Mouse (Mus musculus): Measurements from ENCODE around the gene Sult3a1. TPM values are rescaled to one million over a fixed set of nuclear protein-coding genes. Genes with fewer than 3 reads are reported as not detected.

Sult3a1 gene
- not detected in 2 replicates for total RNA-seq (2014; rRNA removed)
- polyA plus RNA-seq (2015; fragmentation: Nextera tagmentation; extraction: Ambion mirVana): not detected in 2 replicates

- Histone ChIP-seq H3K4me3 (ENCODE audit: low read depth, low read length) (no peak within 1 kb of the TSS), H3K27ac (ENCODE audit: low read depth, low read length) (no peak within 1 kb of the TSS), H3K9ac (replicated peaks; ENCODE audit: low read length, poor library complexity, severe bottlenecking) (no peak within 1 kb of the TSS), H3K4me1 (ENCODE audit: insufficient read depth, low read length) (no peaks in the 10 kb centered on the region), H3K36me3 (ENCODE audit: insufficient read depth, low read length) (no peaks in the 10 kb centered on the region), H3K9me3 (ENCODE audit: low read length) (no peaks in the 10 kb centered on the region), H3K4me2 (ENCODE audit: low read depth, low read length, poor library complexity, severe bottlenecking) (no peak within 1 kb of the TSS), H3K27me3 (ENCODE audit: insufficient read depth, low read length) (no peaks in the 10 kb centered on the region)
- no peak for TF ChIP-seq CTCF (IDR thresholded peaks at IDR 0.05)
- no peak for ATAC-seq (ENCODE audit: low FRiP score)
- no peak for DNase-seq (ENCODE audit: low spot score)
Measured at GRCm38 (mm10) chr10:33857421-33857820, at the start of gene Sult3a1. TSS of gene Sult3a1 (plus strand) at chr10:33857721.

- Histone ChIP-seq H3K9ac (replicated peaks; ENCODE audit: low read length, poor library complexity, severe bottlenecking) (no peak overlapping the region), H3K27me3 (ENCODE audit: insufficient read depth, low read length) (no peaks in the 10 kb centered on the region), H3K4me2 (ENCODE audit: low read depth, low read length, poor library complexity, severe bottlenecking) (no peak overlapping the region), H3K9me3 (ENCODE audit: low read length) (no peaks in the 10 kb centered on the region), H3K36me3 (ENCODE audit: insufficient read depth, low read length) (no peaks in the 10 kb centered on the region), H3K4me1 (ENCODE audit: insufficient read depth, low read length) (no peaks in the 10 kb centered on the region), H3K4me3 (ENCODE audit: low read depth, low read length) (no peak overlapping the region), H3K27ac (ENCODE audit: low read depth, low read length) (no peak overlapping the region)
- TF ChIP-seq CTCF (IDR thresholded peaks at IDR 0.05): no peak
- no peak for ATAC-seq (ENCODE audit: low FRiP score)
- WGBS: 18% methylated on average over 1 of the region's 1 CpGs
- no peak for DNase-seq (ENCODE audit: low spot score)
Measured at GRCm38 (mm10) chr10:33811807-33812206, 45.7 kb upstream of the Sult3a1 start.

- Histone ChIP-seq H3K4me3 (ENCODE audit: low read depth, low read length) (no peak overlapping the region), H3K4me2 (ENCODE audit: low read depth, low read length, poor library complexity, severe bottlenecking) (no peak overlapping the region), H3K36me3 (ENCODE audit: insufficient read depth, low read length) (no peaks in the 10 kb centered on the region), H3K27me3 (ENCODE audit: insufficient read depth, low read length) (no peaks in the 10 kb centered on the region), H3K27ac (ENCODE audit: low read depth, low read length) (no peak overlapping the region), H3K9me3 (ENCODE audit: low read length) (no peaks in the 10 kb centered on the region), H3K4me1 (ENCODE audit: insufficient read depth, low read length) (no peaks in the 10 kb centered on the region), H3K9ac (replicated peaks; ENCODE audit: low read length, poor library complexity, severe bottlenecking) (no peak overlapping the region)
- no peak for ATAC-seq (ENCODE audit: low FRiP score)
- no peak for DNase-seq (ENCODE audit: low spot score)
- no peak for TF ChIP-seq CTCF (IDR thresholded peaks at IDR 0.05)
Measured at GRCm38 (mm10) chr10:33814266-33814665, 43.3 kb upstream of the Sult3a1 start.

GRCm38 (mm10) chr10:33816923-33817322, 40.6 kb upstream of the Sult3a1 start:
- H3K27ac ChIP-seq (ENCODE audit: low read depth, low read length): no peak overlapping the region
- no peaks in the 10 kb centered on the region for H3K27me3 ChIP-seq (ENCODE audit: insufficient read depth, low read length)
- TF ChIP-seq CTCF (IDR thresholded peaks at IDR 0.05): no peak
- no peak overlapping the region for H3K9ac ChIP-seq (replicated peaks; ENCODE audit: low read length, poor library complexity, severe bottlenecking)
- no peak overlapping the region for H3K4me3 ChIP-seq (ENCODE audit: low read depth, low read length)
- no peaks in the 10 kb centered on the region for H3K4me1 ChIP-seq (ENCODE audit: insufficient read depth, low read length)
- no peak overlapping the region for H3K4me2 ChIP-seq (ENCODE audit: low read depth, low read length, poor library complexity, severe bottlenecking)
- DNase-seq (ENCODE audit: low spot score) (no peak), ATAC-seq (ENCODE audit: low FRiP score) (no peak)
- 68% methylated on average over 1 of the region's 1 CpGs for WGBS
- H3K9me3 ChIP-seq (ENCODE audit: low read length): no peaks in the 10 kb centered on the region
- H3K36me3 ChIP-seq (ENCODE audit: insufficient read depth, low read length): no peaks in the 10 kb centered on the region

GRCm38 (mm10) chr10:33820892-33821291, 36.6 kb upstream of the Sult3a1 start:
- no peaks in the 10 kb centered on the region for H3K36me3 ChIP-seq (ENCODE audit: insufficient read depth, low read length)
- ATAC-seq (ENCODE audit: low FRiP score): no peak
- no peaks in the 10 kb centered on the region for H3K9me3 ChIP-seq (ENCODE audit: low read length)
- no peak overlapping the region for H3K9ac ChIP-seq (replicated peaks; ENCODE audit: low read length, poor library complexity, severe bottlenecking)
- no peak for TF ChIP-seq CTCF (IDR thresholded peaks at IDR 0.05)
- H3K4me2 ChIP-seq (ENCODE audit: low read depth, low read length, poor library complexity, severe bottlenecking): no peak overlapping the region
- H3K27me3 ChIP-seq (ENCODE audit: insufficient read depth, low read length): no peaks in the 10 kb centered on the region
- no peak for DNase-seq (ENCODE audit: low spot score)
- no peak overlapping the region for H3K27ac ChIP-seq (ENCODE audit: low read depth, low read length)
- WGBS: 99% methylated on average over 3 of the region's 3 CpGs
- H3K4me3 ChIP-seq (ENCODE audit: low read depth, low read length): no peak overlapping the region
- no peaks in the 10 kb centered on the region for H3K4me1 ChIP-seq (ENCODE audit: insufficient read depth, low read length)

- H3K36me3 ChIP-seq (ENCODE audit: insufficient read depth, low read length): no peaks in the 10 kb centered on the region
- DNase-seq (ENCODE audit: low spot score): no peak
- WGBS: 82% methylated on average over 2 of the region's 2 CpGs
- H3K9me3 ChIP-seq (ENCODE audit: low read length): no peaks in the 10 kb centered on the region
- H3K27ac ChIP-seq (ENCODE audit: low read depth, low read length): no peak overlapping the region
- H3K4me2 ChIP-seq (ENCODE audit: low read depth, low read length, poor library complexity, severe bottlenecking): no peak overlapping the region
- H3K4me3 ChIP-seq (ENCODE audit: low read depth, low read length): no peak overlapping the region
- ATAC-seq (ENCODE audit: low FRiP score): no peak
- no peak overlapping the region for H3K9ac ChIP-seq (replicated peaks; ENCODE audit: low read length, poor library complexity, severe bottlenecking)
- H3K4me1 ChIP-seq (ENCODE audit: insufficient read depth, low read length): no peaks in the 10 kb centered on the region
- H3K27me3 ChIP-seq (ENCODE audit: insufficient read depth, low read length): no peaks in the 10 kb centered on the region
- TF ChIP-seq CTCF (IDR thresholded peaks at IDR 0.05): no peak
Measured at GRCm38 (mm10) chr10:33865994-33866393, 8.5 kb downstream of the Sult3a1 start.

Measured in midbrain, postnatal 0 days (tissue).